Mouse (Mus musculus): ENCODE data around the gene Sec13.

- no peak for TF ChIP-seq CTCF (IDR thresholded peaks at IDR 0.05; ENCODE audit: control insufficient read depth, insufficient read depth, insufficient replicate concordance, low read depth, low read length)
- TF ChIP-seq POLR2A (IDR thresholded peaks at IDR 0.05; ENCODE audit: control insufficient read depth, low read depth, low read length) = no peak
Observed at GRCm38 (mm10) chr6:113695203-113695602, 45.3 kb downstream of the Sec13 start.
